Mouse (Mus musculus): ENCODE measurements at regions not wholly inside any gene's neighbourhood (a gene's known extent, or its start where the extent isn't known, plus 50 kb on each side); places are given as distances from the start of the nearest gene placed in this dataset.

DNA sequence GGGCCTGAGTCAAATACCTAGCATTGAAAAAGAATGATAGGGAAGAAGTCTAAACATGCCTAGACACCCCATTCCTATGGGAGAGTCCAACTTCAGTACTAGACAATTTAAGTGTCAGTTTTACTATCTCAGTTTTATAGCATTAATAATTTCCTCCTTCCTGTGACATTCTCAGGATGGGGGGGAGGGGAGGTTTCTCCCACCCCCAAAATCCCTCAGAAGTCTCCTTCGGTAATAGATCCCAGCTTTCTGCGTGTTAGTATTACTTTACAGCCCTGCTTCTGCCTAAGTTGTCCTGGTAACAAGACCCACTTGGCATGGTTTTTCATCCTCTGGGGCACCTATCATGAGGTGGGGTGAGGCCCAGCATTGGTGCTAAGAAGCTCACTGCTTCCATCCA lies 202.9 kb upstream of the Dapk1 start:
- H3K9me3 ChIP-seq, result no peaks in the 10 kb centered on the region
- H3K27ac ChIP-seq, result no peak overlapping the region
- ATAC-seq, result no peak
- H3K4me1 ChIP-seq (replicated peaks), result no peaks in the 10 kb centered on the region
- no peak overlapping the region for H3K4me2 ChIP-seq (replicated peaks)
- no peak overlapping the region for H3K9ac ChIP-seq (replicated peaks)
- H3K36me3 ChIP-seq, result no peaks in the 10 kb centered on the region
- no peak overlapping the region for H3K4me3 ChIP-seq (replicated peaks)
- H3K27me3 ChIP-seq, result no peaks in the 10 kb centered on the region
- 96% methylated on average over 2 of the region's 2 CpGs for WGBS

DNA sequence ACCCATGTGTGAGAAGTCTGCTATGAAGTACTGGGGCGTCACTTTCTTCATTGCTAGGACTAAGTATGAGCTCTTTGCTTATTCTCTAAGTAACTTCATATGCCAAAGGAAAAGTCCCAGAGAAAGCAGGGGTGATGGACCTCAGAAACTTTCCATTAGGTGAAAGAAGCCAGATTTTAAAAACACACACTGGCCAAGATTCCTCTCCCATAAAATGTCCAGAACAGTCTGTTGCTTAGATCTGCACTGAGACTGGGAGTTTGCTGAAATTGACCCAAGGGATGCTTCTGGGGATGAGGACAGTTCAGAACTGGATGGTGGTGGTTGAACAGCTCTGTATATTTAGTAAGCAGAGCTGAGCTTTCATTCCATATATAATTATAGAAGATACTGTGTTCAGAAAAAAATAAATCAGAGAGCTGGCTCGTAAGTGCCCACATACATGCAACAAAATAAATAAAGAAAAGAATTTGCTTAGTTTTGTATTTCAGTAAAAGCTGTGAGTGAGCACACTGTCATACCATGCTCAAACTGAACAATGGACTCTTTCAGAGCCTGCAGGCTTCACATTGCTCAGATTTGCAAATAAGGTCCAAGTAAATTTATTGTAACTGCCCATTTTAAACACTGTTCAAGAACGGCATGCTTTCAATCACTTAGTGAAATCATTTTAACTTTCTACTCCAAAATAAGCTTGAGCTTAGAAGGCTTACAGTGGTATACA lies 200.8 kb upstream of the Dapk1 start:
- Histone ChIP-seq H3K36me3 (no peaks in the 10 kb centered on the region), H3K27me3 (no peaks in the 10 kb centered on the region), H3K27ac (no peak overlapping the region), H3K4me3 (replicated peaks) (no peak overlapping the region), H3K4me2 (replicated peaks) (no peak overlapping the region), H3K9me3 (no peaks in the 10 kb centered on the region), H3K9ac (replicated peaks) (no peak overlapping the region), H3K4me1 (replicated peaks) (no peaks in the 10 kb centered on the region)
- ATAC-seq, result no peak
- 90% methylated on average over 3 of the region's 3 CpGs for WGBS

DNA sequence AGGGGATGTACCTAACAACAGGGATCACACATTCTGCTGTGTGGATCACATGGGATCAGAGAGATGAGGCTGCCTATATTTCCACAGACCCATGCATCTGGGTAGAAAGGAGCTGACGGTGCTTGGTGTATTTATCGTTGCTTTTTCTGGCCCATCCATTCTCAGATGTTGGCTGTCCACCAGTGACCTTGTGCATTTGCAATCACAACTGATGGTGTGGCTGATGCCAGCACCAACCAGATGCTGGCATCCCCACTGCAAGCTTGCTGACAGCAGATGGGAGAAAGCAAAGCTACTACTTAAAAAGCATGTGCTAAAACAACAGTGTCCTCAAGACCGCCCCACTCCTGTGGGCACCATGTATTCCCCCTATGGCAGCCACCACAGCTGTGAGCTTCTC lies 198.3 kb upstream of the Dapk1 start:
- Histone ChIP-seq H3K27me3 (no peaks in the 10 kb centered on the region), H3K4me1 (replicated peaks) (no peaks in the 10 kb centered on the region), H3K9ac (replicated peaks) (no peak overlapping the region), H3K9me3 (no peaks in the 10 kb centered on the region), H3K36me3 (no peaks in the 10 kb centered on the region), H3K4me2 (replicated peaks) (no peak overlapping the region), H3K4me3 (replicated peaks) (no peak overlapping the region), H3K27ac (no peak overlapping the region)
- WGBS, result over 99% methylated on average over 3 of the region's 3 CpGs
- no peak for ATAC-seq

DNA sequence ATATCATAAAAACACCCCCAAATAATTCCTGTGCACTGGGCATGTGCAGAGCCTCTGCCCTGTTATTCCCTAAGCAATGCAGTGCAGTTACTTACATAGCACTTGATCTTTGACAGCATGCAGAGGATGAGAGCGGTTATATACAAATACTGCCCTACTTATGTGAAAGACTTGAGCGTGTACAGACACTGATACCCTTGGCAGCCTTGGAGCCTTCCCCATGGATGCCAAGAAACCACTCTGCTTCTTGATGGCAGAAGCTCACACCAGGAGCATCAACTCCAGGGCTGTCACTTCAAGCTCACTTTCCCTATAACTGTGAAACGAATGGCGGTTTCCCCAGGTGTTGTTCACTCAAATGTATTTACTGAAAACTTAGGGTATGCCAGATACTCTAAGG lies 194.4 kb upstream of the Dapk1 start:
- WGBS, result 95% methylated on average over 4 of the region's 4 CpGs
- Histone ChIP-seq H3K4me2 (replicated peaks) (no peak overlapping the region), H3K27me3 (no peaks in the 10 kb centered on the region), H3K4me3 (replicated peaks) (no peak overlapping the region), H3K36me3 (no peaks in the 10 kb centered on the region), H3K27ac (no peak overlapping the region), H3K4me1 (replicated peaks) (no peaks in the 10 kb centered on the region), H3K9ac (replicated peaks) (no peak overlapping the region), H3K9me3 (no peaks in the 10 kb centered on the region)
- ATAC-seq, result no peak

DNA sequence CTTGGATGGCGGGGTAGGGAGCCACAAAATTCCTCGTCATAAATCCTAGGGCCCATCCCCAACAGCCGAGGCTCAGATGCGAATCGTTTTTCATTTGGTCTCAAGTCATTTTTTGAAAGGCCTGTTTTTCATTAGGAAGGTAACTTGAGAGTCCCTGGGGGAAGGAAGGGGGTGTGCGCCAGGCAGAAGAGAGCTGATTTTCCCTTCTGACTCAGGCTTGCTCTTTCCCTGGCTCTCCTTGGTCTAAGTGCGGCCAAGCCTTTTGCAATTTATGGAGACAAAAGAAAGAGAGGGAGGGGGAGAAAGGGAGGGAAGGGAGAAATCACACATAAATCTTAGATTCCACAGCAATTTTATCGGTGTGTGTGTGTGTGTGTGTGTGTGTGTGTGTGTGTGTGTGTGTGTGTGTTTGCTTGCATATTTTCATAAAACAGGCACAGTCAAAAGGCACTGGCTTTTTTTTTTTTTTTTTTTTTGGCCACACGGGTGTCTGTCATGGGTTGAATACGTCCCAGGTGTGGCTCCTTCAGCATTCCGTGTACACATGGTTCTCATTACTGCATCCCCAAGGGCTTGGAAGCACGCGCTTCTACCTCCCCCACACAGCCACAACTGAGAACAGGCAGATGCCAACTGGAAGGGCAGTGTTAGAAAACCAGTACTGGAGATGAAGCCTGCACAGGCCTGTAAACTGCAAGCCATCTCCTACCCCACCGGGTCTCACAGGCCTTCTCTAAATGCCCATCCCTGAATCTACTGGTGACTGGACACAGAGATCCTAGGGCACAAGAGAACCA lies 191.8 kb upstream of the Dapk1 start:
- H3K4me1 ChIP-seq (replicated peaks), result no peaks in the 10 kb centered on the region
- H3K27me3 ChIP-seq, result no peaks in the 10 kb centered on the region
- H3K4me3 ChIP-seq (replicated peaks), result no peak overlapping the region
- no peak for ATAC-seq
- no peaks in the 10 kb centered on the region for H3K36me3 ChIP-seq
- H3K27ac ChIP-seq, result no peak overlapping the region
- no peaks in the 10 kb centered on the region for H3K9me3 ChIP-seq
- no peak overlapping the region for H3K4me2 ChIP-seq (replicated peaks)
- H3K9ac ChIP-seq (replicated peaks), result no peak overlapping the region
- 69% methylated on average over 14 of the region's 14 CpGs for WGBS

DNA sequence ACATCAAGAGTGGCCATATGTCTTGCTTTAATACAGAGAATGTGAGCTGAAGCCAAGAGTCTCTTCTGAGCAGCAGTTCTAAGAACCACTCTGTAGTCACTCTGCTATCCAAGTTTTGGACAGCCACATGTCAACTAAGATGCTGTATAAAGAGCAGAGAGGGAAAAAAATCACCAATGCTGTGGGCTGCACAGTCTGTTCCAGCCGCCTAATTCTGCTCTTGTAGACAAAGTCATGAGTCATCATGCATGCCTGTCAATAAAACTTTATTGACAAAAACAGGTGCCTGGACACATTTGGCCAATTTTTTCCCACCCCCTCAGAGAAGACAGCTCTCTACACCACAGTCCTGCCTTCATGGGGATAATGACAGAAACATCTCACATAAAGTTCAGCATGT lies 185.7 kb upstream of the Dapk1 start:
- WGBS, result 78% methylated on average over 1 of the region's 1 CpGs
- H3K36me3 ChIP-seq, result no peaks in the 10 kb centered on the region
- no peak overlapping the region for H3K27ac ChIP-seq

DNA sequence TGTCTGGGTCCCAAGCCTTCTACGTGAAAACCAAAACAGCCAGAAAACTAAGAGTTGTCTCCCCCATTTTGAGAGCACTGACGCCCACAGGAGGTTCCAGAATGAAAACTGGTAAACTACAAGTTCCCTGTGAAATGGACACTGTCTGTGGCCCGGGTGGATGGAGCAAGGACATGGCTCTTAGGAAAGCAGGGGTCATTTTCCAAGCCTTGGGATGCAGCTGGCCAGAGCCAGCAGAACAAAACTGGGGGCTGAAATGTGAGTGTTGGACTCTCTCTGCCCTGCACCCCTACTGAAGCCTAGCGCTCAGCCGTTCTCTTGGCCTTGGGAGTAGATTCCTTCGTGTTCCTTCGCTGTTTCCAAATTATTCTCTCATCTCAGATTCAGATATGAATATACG lies 184.7 kb upstream of the Dapk1 start:
- H3K27me3 ChIP-seq, result no peaks in the 10 kb centered on the region
- H3K9ac ChIP-seq (replicated peaks), result no peak overlapping the region
- no peak overlapping the region for H3K4me2 ChIP-seq (replicated peaks)
- no peaks in the 10 kb centered on the region for H3K36me3 ChIP-seq
- peaks cover 5% of the 10 kb centered on the region; the same call in 1 of the 2 replicates for H3K4me1 ChIP-seq (replicated peaks)
- H3K27ac ChIP-seq, result no peak overlapping the region
- no peaks in the 10 kb centered on the region for H3K9me3 ChIP-seq
- H3K4me3 ChIP-seq (replicated peaks), result no peak overlapping the region
- WGBS, result 88% methylated on average over 8 of the region's 8 CpGs
- ATAC-seq, result no peak

More for the DNA sequence above, 185.7 kb upstream of the Dapk1 start:
- no peaks in the 10 kb centered on the region for H3K27me3 ChIP-seq
- H3K4me3 ChIP-seq (replicated peaks), result no peak overlapping the region
- H3K4me2 ChIP-seq (replicated peaks), result no peak overlapping the region
- H3K4me1 ChIP-seq (replicated peaks), result peaks cover 5% of the 10 kb centered on the region; the same call in 1 of the 2 replicates
- no peak overlapping the region for H3K9ac ChIP-seq (replicated peaks)
- H3K9me3 ChIP-seq, result no peaks in the 10 kb centered on the region
- ATAC-seq, result no peak

DNA sequence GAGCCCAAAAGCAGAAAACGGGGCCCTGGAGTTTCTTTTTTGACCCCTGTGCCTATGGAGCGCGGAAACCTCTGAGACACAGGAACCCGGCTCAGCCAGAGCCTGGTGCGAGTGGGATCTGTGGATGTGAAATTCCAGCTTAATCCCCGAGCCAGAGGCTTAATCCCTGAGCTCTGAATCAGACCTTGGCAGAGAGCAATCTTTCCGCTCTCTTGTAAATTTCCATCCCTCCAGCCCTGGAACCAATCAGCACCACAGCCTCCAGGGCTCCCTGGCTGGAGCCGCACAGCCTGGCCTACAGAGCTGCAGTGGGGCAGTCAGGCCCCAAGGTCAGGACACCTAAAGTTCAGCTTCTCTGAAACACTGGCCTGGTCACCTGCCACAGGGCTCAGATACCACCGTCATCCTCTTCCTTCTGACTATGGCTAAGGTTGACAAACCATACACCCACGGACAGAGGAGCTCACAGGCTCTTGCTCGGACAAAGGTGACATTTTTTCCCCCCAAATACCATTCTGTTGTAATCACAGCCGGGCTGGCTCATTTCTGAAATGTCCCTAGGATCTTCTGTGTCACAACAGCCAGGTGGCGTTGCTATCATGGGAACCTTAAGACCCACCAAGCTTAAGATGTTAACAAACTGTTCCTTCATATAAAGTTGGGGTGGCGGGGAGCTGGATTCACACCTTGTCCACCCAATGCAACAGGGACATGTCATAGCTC lies 184.2 kb upstream of the Dapk1 start:
- peaks cover 5% of the 10 kb centered on the region; the same call in 1 of the 2 replicates for H3K4me1 ChIP-seq (replicated peaks)
- no peak for ATAC-seq
- H3K4me2 ChIP-seq (replicated peaks), result no peak overlapping the region
- 62% methylated on average over 14 of the region's 14 CpGs for WGBS
- H3K9me3 ChIP-seq, result no peaks in the 10 kb centered on the region
- no peaks in the 10 kb centered on the region for H3K27me3 ChIP-seq
- H3K36me3 ChIP-seq, result no peaks in the 10 kb centered on the region
- H3K27ac ChIP-seq, result no peak overlapping the region
- H3K9ac ChIP-seq (replicated peaks), result no peak overlapping the region
- no peak overlapping the region for H3K4me3 ChIP-seq (replicated peaks)

DNA sequence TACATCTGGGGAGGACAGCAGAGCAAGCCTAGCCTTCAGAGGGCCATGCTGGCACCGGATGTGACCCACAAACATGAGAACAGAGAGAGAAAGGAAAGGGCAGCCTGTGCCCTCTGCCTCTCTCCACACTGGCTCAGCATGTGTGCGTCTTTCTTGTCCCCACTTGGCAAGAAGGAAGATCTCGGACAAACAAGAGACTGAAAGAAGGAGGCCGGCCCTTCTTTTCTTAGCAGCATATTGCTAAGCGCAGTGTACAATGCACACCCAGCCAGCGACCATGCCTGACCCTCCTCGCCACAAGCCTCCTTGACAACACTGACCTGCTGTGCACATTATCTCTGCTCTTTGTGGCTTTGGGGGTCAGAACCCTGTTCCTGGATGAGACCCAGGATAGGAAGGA lies 181.4 kb upstream of the Dapk1 start:
- Histone ChIP-seq H3K9me3 (no peaks in the 10 kb centered on the region), H3K9ac (replicated peaks) (no peak overlapping the region), H3K4me2 (replicated peaks) (no peak overlapping the region), H3K36me3 (no peaks in the 10 kb centered on the region), H3K27me3 (no peaks in the 10 kb centered on the region), H3K27ac (no peak overlapping the region), H3K4me3 (replicated peaks) (no peak overlapping the region), H3K4me1 (replicated peaks) (peaks cover 5% of the 10 kb centered on the region; the same call in 1 of the 2 replicates)
- 13% methylated on average over 7 of the region's 7 CpGs for WGBS
- ATAC-seq, result no peak

DNA sequence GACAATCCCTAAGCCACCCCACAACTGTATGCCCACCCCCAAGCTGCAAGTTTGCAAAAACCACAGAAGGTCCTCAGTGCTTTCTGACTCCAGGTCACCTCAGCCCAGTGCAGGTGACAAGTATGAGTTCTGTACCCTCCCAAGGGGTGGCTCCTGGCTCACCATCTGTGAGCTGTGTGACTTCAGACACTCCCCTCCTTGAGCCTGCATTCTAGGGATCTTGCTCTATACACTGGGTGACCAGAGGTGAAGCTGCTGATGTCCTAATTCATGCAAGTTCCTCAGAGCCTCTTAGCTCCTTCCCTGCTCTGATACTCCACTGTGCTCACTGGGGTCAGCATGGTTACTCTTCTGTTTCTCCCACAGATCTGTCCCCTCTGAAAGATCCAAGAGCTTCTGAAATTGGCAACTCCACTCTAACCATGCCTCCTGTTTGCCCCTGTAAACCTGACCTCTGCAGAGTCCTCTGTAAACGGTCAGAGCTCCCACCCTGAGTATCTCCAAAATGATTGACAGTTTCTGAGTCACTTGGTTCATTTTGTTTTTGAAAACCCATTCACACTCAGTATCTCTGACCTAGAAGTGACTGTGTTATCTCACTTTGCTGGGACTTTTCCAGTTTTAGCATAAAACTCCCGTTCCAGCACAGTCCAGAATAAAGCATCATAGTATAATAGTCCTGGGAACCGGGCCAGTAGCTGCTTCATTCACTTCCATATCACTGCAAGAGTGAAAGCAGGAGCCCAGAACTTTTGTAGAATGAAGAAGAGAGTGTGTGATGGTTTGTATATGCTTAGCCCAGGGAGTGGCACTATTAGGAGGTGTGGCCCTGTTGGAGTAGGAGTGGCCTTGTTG lies 180.7 kb upstream of the Dapk1 start:
- Histone ChIP-seq H3K4me2 (replicated peaks) (no peak overlapping the region), H3K27ac (no peak overlapping the region), H3K36me3 (no peaks in the 10 kb centered on the region), H3K9ac (replicated peaks) (no peak overlapping the region), H3K9me3 (no peaks in the 10 kb centered on the region), H3K4me1 (replicated peaks) (peaks cover 5% of the 10 kb centered on the region; the same call in 1 of the 2 replicates), H3K27me3 (no peaks in the 10 kb centered on the region), H3K4me3 (replicated peaks) (no peak overlapping the region)
- ATAC-seq, result no peak
- WGBS, result 64% methylated on average over 3 of the region's 3 CpGs

DNA sequence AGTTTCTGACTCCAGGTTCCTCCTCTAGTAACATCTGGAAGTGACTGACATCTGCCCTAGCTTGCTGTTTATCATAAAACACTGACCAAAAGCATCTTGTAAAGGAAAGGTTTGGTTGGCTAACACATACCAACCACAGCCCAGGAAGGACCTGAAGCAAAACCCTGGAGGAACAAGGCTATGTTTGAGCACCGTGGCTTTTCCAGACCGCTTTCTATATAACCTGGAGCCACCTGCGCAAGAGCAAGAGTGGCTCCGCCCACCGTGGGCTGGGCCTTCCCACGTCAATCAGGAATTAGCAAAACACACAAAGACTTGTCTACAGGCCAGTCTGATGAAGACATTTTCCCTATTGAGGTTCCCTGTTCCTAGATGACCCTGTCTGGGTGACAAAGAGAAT lies 177.5 kb upstream of the Dapk1 start:
- no peak for ATAC-seq
- H3K4me2 ChIP-seq (replicated peaks), result no peak overlapping the region
- no peak overlapping the region for H3K4me3 ChIP-seq (replicated peaks)
- no peaks in the 10 kb centered on the region for H3K36me3 ChIP-seq
- no peak overlapping the region for H3K9ac ChIP-seq (replicated peaks)
- H3K27ac ChIP-seq, result no peak overlapping the region
- 67% methylated on average over 6 of the region's 6 CpGs for WGBS
- no peaks in the 10 kb centered on the region for H3K27me3 ChIP-seq
- no peaks in the 10 kb centered on the region for H3K9me3 ChIP-seq
- peaks cover 11% of the 10 kb centered on the region; the same call in 1 of the 2 replicates for H3K4me1 ChIP-seq (replicated peaks)
